31 mouse cellular contexts compared by ENCODE assay signal in the genomic region with DNA sequence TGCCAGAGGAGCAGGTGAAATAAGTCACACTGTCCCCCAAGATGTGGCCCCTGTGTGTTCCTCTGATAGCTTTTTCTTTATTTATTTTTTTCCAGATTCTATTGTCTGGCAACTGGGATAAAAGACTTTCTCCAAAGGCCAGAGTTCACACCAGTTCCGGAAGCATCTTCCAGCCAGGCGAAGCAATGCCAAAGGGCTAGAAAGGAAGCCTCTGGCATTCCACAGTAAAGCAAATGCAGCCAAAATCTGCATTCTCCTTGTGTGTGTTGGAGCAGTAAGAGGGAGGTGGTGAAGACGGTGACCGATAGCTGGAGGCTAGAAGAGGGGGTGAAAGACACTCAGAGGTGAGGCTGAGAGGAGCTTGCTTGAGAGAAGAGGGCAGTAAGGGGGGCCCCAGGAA.
"Had no signal": no experiment of that assay in that cellular context is flagged by ENCODE, and none has a peak within 500 bp of the region (broad histone marks: within the 10 kb centered on the region; RNA-seq: fewer than 3 reads in every experiment).

No protein-coding gene starts in this region.

- H3K4me3 ChIP-seq: limb, embryonic 12.5 days; limb, embryonic 13.5 days; limb, embryonic 15.5 days; liver, embryonic 13.5 days; liver, embryonic 15.5 days; lung, embryonic 15.5 days; megakaryocyte, embryonic 14.5 days; midbrain, embryonic 10.5 days; midbrain, embryonic 12.5 days; midbrain, embryonic 13.5 days; midbrain, embryonic 15.5 days; myocyte; neural tube, embryonic 12.5 days; neural tube, embryonic 13.5 days had no signal

- H3K4me1 ChIP-seq: liver, embryonic 13.5 days; liver, embryonic 15.5 days; megakaryocyte, embryonic 14.5 days; midbrain, embryonic 10.5 days; midbrain, embryonic 12.5 days; midbrain, embryonic 13.5 days; midbrain, embryonic 15.5 days; neural tube, embryonic 12.5 days; neural tube, embryonic 13.5 days had no signal

- H3K9me3 ChIP-seq: limb, embryonic 12.5 days; limb, embryonic 13.5 days; limb, embryonic 15.5 days; liver, embryonic 13.5 days; liver, embryonic 15.5 days; lung, embryonic 15.5 days; megakaryocyte, embryonic 14.5 days; midbrain, embryonic 10.5 days; midbrain, embryonic 12.5 days; midbrain, embryonic 13.5 days; midbrain, embryonic 15.5 days; neural tube, embryonic 12.5 days; neural tube, embryonic 13.5 days had no signal

- ATAC-seq: liver, postnatal 0 days; lung, postnatal 0 days; midbrain, embryonic 13.5 days; midbrain, embryonic 15.5 days; midbrain, embryonic 16.5 days had no signal

- H3K9ac ChIP-seq: limb, embryonic 12.5 days; limb, embryonic 13.5 days; limb, embryonic 15.5 days; liver, embryonic 13.5 days; liver, embryonic 14.5 days; liver, embryonic 15.5 days; liver, postnatal 0 days; lung, embryonic 14.5 days; lung, embryonic 15.5 days; midbrain, embryonic 12.5 days; midbrain, embryonic 13.5 days; midbrain, embryonic 15.5 days; neural tube, embryonic 12.5 days; neural tube, embryonic 13.5 days had no signal

- H3K27me3 ChIP-seq: limb, embryonic 12.5 days; limb, embryonic 13.5 days; limb, embryonic 15.5 days; liver, embryonic 13.5 days; liver, embryonic 15.5 days; lung, embryonic 15.5 days; megakaryocyte, embryonic 14.5 days; midbrain, embryonic 12.5 days; midbrain, embryonic 13.5 days; midbrain, embryonic 15.5 days; neural tube, embryonic 12.5 days; neural tube, embryonic 13.5 days had no signal

- H3K4me2 ChIP-seq: limb, embryonic 12.5 days; limb, embryonic 13.5 days; limb, embryonic 15.5 days; liver, embryonic 11.5 days; liver, embryonic 13.5 days; liver, embryonic 15.5 days; lung, embryonic 14.5 days; lung, embryonic 15.5 days; midbrain, embryonic 11.5 days; midbrain, embryonic 12.5 days; midbrain, embryonic 13.5 days; midbrain, embryonic 15.5 days; neural tube, embryonic 12.5 days; neural tube, embryonic 13.5 days had no signal

- DNase-seq: left cerebral cortex, postnatal 4 days; liver; liver, embryonic 13.5 days; liver, postnatal 0 days; lung, adult 18-20 months; lung, adult 2 months; lung, embryonic 14.5 days; lung, postnatal 10 days; lung, postnatal 14 days; lung, postnatal 36 days; lung, postnatal 4 days; midbrain, embryonic 14.5 days had no signal

- H3K27ac ChIP-seq: limb, embryonic 12.5 days; limb, embryonic 13.5 days; limb, embryonic 15.5 days; liver, embryonic 13.5 days; liver, embryonic 14.5 days; liver, embryonic 15.5 days; lung, embryonic 15.5 days; macrophage; midbrain, embryonic 10.5 days; midbrain, embryonic 12.5 days; midbrain, embryonic 13.5 days; midbrain, embryonic 15.5 days; neural tube, embryonic 12.5 days; neural tube, embryonic 13.5 days had no signal

- H3K36me3 ChIP-seq: limb, embryonic 12.5 days; limb, embryonic 13.5 days; limb, embryonic 15.5 days; liver, embryonic 13.5 days; liver, embryonic 15.5 days; lung, embryonic 15.5 days; midbrain, embryonic 10.5 days; midbrain, embryonic 12.5 days; midbrain, embryonic 13.5 days; midbrain, embryonic 15.5 days; neural tube, embryonic 12.5 days; neural tube, embryonic 13.5 days had no signal
